Mouse (Mus musculus) cerebellum, adult 2 months (tissue): ENCODE measurements around the gene Ncoa5.

Experiments
- CTCF ChIP-seq: fragments of 200-500 bp; IDR thresholded peaks from 2 replicates; pipeline ENCODE4 v1.5.1; 2011; ENCODE audit warnings: low read depth, mild to moderate bottlenecking, control low read depth, low read length, moderate library complexity, borderline replicate concordance; ENCODE audit not compliant: insufficient read depth
- POLR2A ChIP-seq: fragments of 200-500 bp; IDR thresholded peaks from 2 replicates; pipeline ENCODE4 v1.6.1; 2011; ENCODE audit warnings: low read length, control low read depth, borderline replicate concordance; ENCODE audit not compliant: insufficient read depth

- TF ChIP-seq POLR2A (no peak), CTCF (no peak)
Measured at GRCm38 (mm10) chr2:164996848-164997720, 37.6 kb downstream of the Ncoa5 start.
